Mouse (Mus musculus): ENCODE data around the gene Ccdc167.

DNA sequence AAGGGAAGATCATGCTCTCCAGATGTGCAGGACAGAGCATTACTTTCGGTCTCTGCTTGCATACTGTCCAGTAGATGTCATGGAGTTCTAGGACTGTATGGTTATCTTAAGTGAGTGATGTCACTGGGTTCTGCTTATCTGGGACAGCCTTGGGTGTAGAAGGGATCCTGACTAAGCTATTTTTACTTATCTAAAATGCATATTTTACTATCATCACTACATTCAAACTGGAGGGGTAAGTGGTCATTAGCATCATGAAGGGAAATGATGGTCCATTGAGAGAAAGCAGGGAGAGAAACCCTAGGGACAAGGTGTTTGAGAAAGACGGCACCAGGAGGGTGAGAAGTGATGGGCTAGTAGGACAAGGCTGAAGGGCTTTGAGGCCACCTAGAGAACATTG is 58.6 kb downstream of the Ccdc167 start:
- TF ChIP-seq CTCF (IDR thresholded peaks at IDR 0.05; ENCODE audit: control insufficient read depth, insufficient read depth, low read length) (no peak), POLR2A (IDR thresholded peaks at IDR 0.05; ENCODE audit: borderline replicate concordance, control insufficient read depth, low read depth, low read length) (no peak)

Data from bone marrow, adult 2 months (tissue).